Comparison of ENCODE assay signal across 12 mouse cellular contexts in genomic region chr2:71749367-71750086, GRCm38 (mm10). TPM values are rescaled to one million over a fixed set of nuclear protein-coding genes. Genes with fewer than 3 reads are reported as not detected.
DNase-seq lines count a peak whose midpoint lies in the region; ATAC-seq and TF ChIP-seq lines count a peak whose summit lies in the region.
"Had no signal": no experiment of that assay in that cellular context is flagged by ENCODE, and none has a peak within 500 bp of the region (broad histone marks: within the 10 kb centered on the region; RNA-seq: fewer than 3 reads in every experiment).

No protein-coding gene starts in this region.

- no peak for ATAC-seq in heart, embryonic 12.5 days (ENCODE audit: insufficient number of reproducible peaks, low FRiP score)
- no peak for ATAC-seq in embryonic facial prominence, embryonic 12.5 days (ENCODE audit: insufficient number of reproducible peaks, insufficient read depth, low FRiP score, low TSS enrichment)
- ATAC-seq in hindbrain, embryonic 15.5 days (ENCODE audit: low FRiP score, low read depth) = no peak
- ATAC-seq in midbrain, postnatal 0 days (ENCODE audit: low FRiP score) = no peak
- ATAC-seq in megakaryocyte progenitor cell, adult 5-6 weeks (replicated peaks; ENCODE audit: poor library complexity) = no peak
- ATAC-seq: Patski had no signal

- H3K36me3 ChIP-seq in heart, embryonic 12.5 days = no peaks in the 10 kb centered on the region
- H3K36me3 ChIP-seq in embryonic facial prominence, embryonic 12.5 days = no peaks in the 10 kb centered on the region
- no peaks in the 10 kb centered on the region for H3K36me3 ChIP-seq in hindbrain, embryonic 15.5 days
- no peaks in the 10 kb centered on the region for H3K36me3 ChIP-seq in midbrain, postnatal 0 days (ENCODE audit: insufficient read depth, low read length)
- H3K36me3 ChIP-seq: embryonic facial prominence, embryonic 13.5 days; limb, embryonic 15.5 days had no signal

- WGBS in heart, embryonic 12.5 days = 62% methylated on average over 13 of the region's 13 CpGs
- WGBS in embryonic facial prominence, embryonic 12.5 days = 33% methylated on average over 13 of the region's 13 CpGs
- WGBS in hindbrain, embryonic 15.5 days = 38% methylated on average over 13 of the region's 13 CpGs
- 30% methylated on average over 13 of the region's 13 CpGs for WGBS in midbrain, postnatal 0 days

- no peaks in the 10 kb centered on the region for H3K9me3 ChIP-seq in heart, embryonic 12.5 days (replicated peaks)
- no peaks in the 10 kb centered on the region for H3K9me3 ChIP-seq in embryonic facial prominence, embryonic 12.5 days
- H3K9me3 ChIP-seq in hindbrain, embryonic 15.5 days = no peaks in the 10 kb centered on the region
- H3K9me3 ChIP-seq in midbrain, postnatal 0 days (ENCODE audit: low read length) = no peaks in the 10 kb centered on the region
- H3K9me3 ChIP-seq: embryonic facial prominence, embryonic 13.5 days; limb, embryonic 15.5 days had no signal

- TF ChIP-seq CTCF in midbrain, postnatal 0 days (IDR thresholded peaks at IDR 0.05) = no peak

- H3K27me3 ChIP-seq in heart, embryonic 12.5 days (replicated peaks) = no peaks in the 10 kb centered on the region
- H3K27me3 ChIP-seq in embryonic facial prominence, embryonic 12.5 days = no peaks in the 10 kb centered on the region
- no peaks in the 10 kb centered on the region for H3K27me3 ChIP-seq in hindbrain, embryonic 15.5 days
- no peaks in the 10 kb centered on the region for H3K27me3 ChIP-seq in midbrain, postnatal 0 days (ENCODE audit: insufficient read depth, low read length)
- H3K27me3 ChIP-seq: embryonic facial prominence, embryonic 13.5 days; limb, embryonic 15.5 days; Patski had no signal

- DNase-seq in heart, adult 9 months (ENCODE audit: low spot score in 2 of 2) = no peak
- no peak for DNase-seq in midbrain, postnatal 0 days (ENCODE audit: low spot score)
- no peak for DNase-seq in spleen, postnatal 14 days (ENCODE audit: low spot score in 2 of 2)
- no peak for DNase-seq in frontal cortex, postnatal 14 days (ENCODE audit: low spot score in 2 of 2)
- DNase-seq: heart, postnatal 36 days had no signal

- H3K9ac ChIP-seq in heart, embryonic 12.5 days = no peak overlapping the region
- no peak overlapping the region for H3K9ac ChIP-seq in embryonic facial prominence, embryonic 12.5 days
- H3K9ac ChIP-seq in hindbrain, embryonic 15.5 days = no peak overlapping the region
- no peak overlapping the region; the same call in 1 of the 2 replicates for H3K9ac ChIP-seq in midbrain, postnatal 0 days (replicated peaks; ENCODE audit: low read length, poor library complexity, severe bottlenecking)
- H3K9ac ChIP-seq: embryonic facial prominence, embryonic 13.5 days; limb, embryonic 15.5 days had no signal

- 0 out of 2 replicates have a peak overlapping the region, but pooled peaks have one; percentile 4 for H3K4me2 ChIP-seq in heart, embryonic 12.5 days
- 0 out of 2 replicates have a peak overlapping the region, but pooled peaks have one; percentile 7 for H3K4me2 ChIP-seq in embryonic facial prominence, embryonic 12.5 days (replicated peaks)
- H3K4me2 ChIP-seq in hindbrain, embryonic 15.5 days = peak overlapping the region; percentile 34
- peak overlapping the region; percentile 30 for H3K4me2 ChIP-seq in midbrain, postnatal 0 days (ENCODE audit: low read depth, low read length, poor library complexity, severe bottlenecking)
- H3K4me2 ChIP-seq: embryonic facial prominence, embryonic 13.5 days; limb, embryonic 15.5 days had no signal

- H3K27ac ChIP-seq in heart, embryonic 12.5 days (ENCODE audit: poor library complexity, severe bottlenecking) = no peak overlapping the region
- H3K27ac ChIP-seq in embryonic facial prominence, embryonic 12.5 days = no peak overlapping the region
- peak overlapping the region; percentile 61; the same call in 1 of the 2 replicates for H3K27ac ChIP-seq in hindbrain, embryonic 15.5 days (replicated peaks)
- H3K27ac ChIP-seq in midbrain, postnatal 0 days (ENCODE audit: low read depth, low read length) = no peak overlapping the region
- H3K27ac ChIP-seq: embryonic facial prominence, embryonic 13.5 days; limb, embryonic 15.5 days had no signal

- no peak overlapping the region for H3K4me3 ChIP-seq in heart, embryonic 12.5 days
- H3K4me3 ChIP-seq in embryonic facial prominence, embryonic 12.5 days = no peak overlapping the region
- 0 out of 2 replicates have a peak overlapping the region, but pooled peaks have one; percentile 4 for H3K4me3 ChIP-seq in hindbrain, embryonic 15.5 days
- H3K4me3 ChIP-seq in midbrain, postnatal 0 days (ENCODE audit: low read depth, low read length) = peak overlapping the region; percentile 1; the same call in 1 of the 2 replicates
- H3K4me3 ChIP-seq: embryonic facial prominence, embryonic 13.5 days; limb, embryonic 15.5 days had no signal

- peaks cover 30% of the 10 kb centered on the region for H3K4me1 ChIP-seq in heart, embryonic 12.5 days (replicated peaks)
- peaks cover 18% of the 10 kb centered on the region for H3K4me1 ChIP-seq in embryonic facial prominence, embryonic 12.5 days
- H3K4me1 ChIP-seq in hindbrain, embryonic 15.5 days (replicated peaks) = peaks cover 20% of the 10 kb centered on the region
- peaks cover 7% of the 10 kb centered on the region; the same call in 1 of the 2 replicates for H3K4me1 ChIP-seq in midbrain, postnatal 0 days (ENCODE audit: insufficient read depth, low read length)

RNA-seq across cellular contexts. Expression of gene Itga6, which starts 4.1 kb away (rescaled TPM):
- 115 and 130 TPM in 2 replicates for polyA plus RNA-seq in heart, embryonic 12.5 days (2016; fragmentation: Nextera tagmentation; extraction: Ambion mirVana)
- polyA plus RNA-seq in embryonic facial prominence, embryonic 12.5 days (2016; fragmentation: Nextera tagmentation; extraction: Ambion mirVana) = 39.8 and 43.4 TPM in 2 replicates
- 26.8 and 27.1 TPM in 2 replicates for polyA plus RNA-seq in hindbrain, embryonic 15.5 days (2015; fragmentation: Nextera tagmentation; extraction: Ambion mirVana)
- total RNA-seq in midbrain, postnatal 0 days (2014; rRNA removed) = 38.9 and 41.5 TPM in 2 replicates
- 14.5 and 16.0 TPM in 2 replicates for polyA plus RNA-seq in midbrain, postnatal 0 days (2015; fragmentation: Nextera tagmentation; extraction: Ambion mirVana)
- 41.8 and 50.9 TPM in 2 replicates for total RNA-seq in megakaryocyte progenitor cell, adult 5-6 weeks (2015)
- 34.7 and 45.8 TPM in 2 replicates for total RNA-seq in megakaryocyte progenitor cell, adult 5-6 weeks (2017)

Comparison
In these comparisons a context has a peak if more than half of its experiments do, and no peak if none do; other contexts are left out.
1. H3K4me3 ChIP-seq: peak in hindbrain, embryonic 15.5 days (single experiment) and midbrain, postnatal 0 days (single experiment); none in heart, embryonic 12.5 days (single experiment) and embryonic facial prominence, embryonic 12.5 days (single experiment).
2. Peak in every context shown above with its lines, with median percentiles within 50 percentile points of each other: H3K4me2 ChIP-seq.